In the genomic region with DNA sequence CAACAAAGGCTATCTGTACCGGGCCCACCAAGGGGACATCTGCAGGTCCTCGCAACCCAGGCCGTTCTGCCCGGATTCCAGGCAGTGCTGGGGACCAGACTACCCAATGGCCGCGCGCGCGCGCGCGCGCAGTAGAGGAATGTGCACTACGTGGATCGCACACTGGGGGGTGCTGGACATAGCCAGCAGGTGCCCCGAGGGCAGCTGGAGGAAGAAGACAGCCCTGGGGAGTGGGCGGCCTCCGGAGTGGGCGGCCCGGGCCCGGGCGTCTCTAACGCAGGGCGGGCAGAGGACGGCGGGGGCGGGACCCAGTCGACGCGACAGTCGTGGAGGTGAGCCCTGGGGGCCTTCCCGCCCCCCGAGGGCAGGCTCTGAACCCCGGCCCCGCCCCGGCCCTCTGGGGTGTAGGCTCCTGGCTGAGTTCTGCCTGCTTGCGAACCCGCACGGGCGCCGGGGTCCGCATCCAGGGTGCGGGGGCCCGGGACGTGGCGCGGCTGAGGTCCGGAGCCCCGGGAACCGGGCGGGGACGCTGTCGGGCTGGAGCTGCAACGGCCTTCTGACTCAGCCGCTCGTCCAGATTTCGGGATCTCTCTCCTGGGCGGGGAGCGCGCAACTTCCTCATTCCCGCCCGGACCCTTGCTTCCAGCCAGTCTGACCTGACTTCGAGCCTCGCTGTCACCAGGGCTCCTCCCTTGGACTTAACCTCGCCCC, we compare ENCODE assay signal across 8 mouse cellular contexts. TPM values are rescaled to one million over a fixed set of nuclear protein-coding genes. Genes with fewer than 3 reads are reported as not detected.
DNase-seq lines count a peak whose midpoint lies in the region; ATAC-seq and TF ChIP-seq lines count a peak whose summit lies in the region.

A gene (plus strand): TSS at position 188 of the 711 bp plus-strand sequence.

- DNase-seq in forebrain, postnatal 0 days, result peak; percentile 86
- DNase-seq in heart, postnatal 36 days, result peak; percentile 86 to 89
- peak; percentile 63 to 64 for DNase-seq in layer of hippocampus, adult 8-10 months (ENCODE audit: low spot score in 2 of 2)
- peak; percentile 78 to 83 for DNase-seq in thymus, adult 18-20 months

- peak; percentile 39; the same call in 1 of the 2 replicates for TF ChIP-seq EP300 in ES-Bruce4 (IDR thresholded peaks at IDR 0.05; ENCODE audit: insufficient read depth, low read depth, low read length)

- H3K4me2 ChIP-seq in forebrain, postnatal 0 days (ENCODE audit: low read depth), result peak within 1 kb of the TSS; percentile 77
- peak within 1 kb of the TSS; percentile 69 for H3K4me2 ChIP-seq in lung, embryonic 15.5 days

- peak; percentile 96 for ATAC-seq in forebrain, postnatal 0 days
- ATAC-seq in lung, embryonic 15.5 days (ENCODE audit: borderline replicate concordance, extremely low read depth, low FRiP score, low TSS enrichment), result peak; percentile 97

- peak; percentile 27 for TF ChIP-seq CTCF in ES-Bruce4 (IDR thresholded peaks at IDR 0.05; ENCODE audit: low read depth, low read length)
- peak; percentile 70 for TF ChIP-seq CTCF in forebrain, postnatal 0 days (IDR thresholded peaks at IDR 0.05; ENCODE audit: low read depth)
- peak; percentile 74 for TF ChIP-seq CTCF in olfactory bulb, adult 2 months (IDR thresholded peaks at IDR 0.05; ENCODE audit: insufficient read depth, low read depth, low read length)

- TF ChIP-seq POLR2A in ES-Bruce4 (IDR thresholded peaks at IDR 0.05; ENCODE audit: insufficient read depth, low read length), result no peak
- peak; percentile 20; the same call in 1 of the 2 replicates for TF ChIP-seq POLR2A in olfactory bulb, adult 2 months (IDR thresholded peaks at IDR 0.05; ENCODE audit: insufficient read depth, low read depth, low read length)

- H3K4me3 ChIP-seq in ES-Bruce4 (ENCODE audit: low read depth, low read length), result peak within 1 kb of the TSS; percentile 78
- H3K4me3 ChIP-seq in brown adipose tissue, adult 24 weeks (ENCODE audit: insufficient read depth, low read depth, low read length), result peak within 1 kb of the TSS; percentile 71
- H3K4me3 ChIP-seq in forebrain, postnatal 0 days (ENCODE audit: low read depth, low read length), result peak within 1 kb of the TSS; percentile 62
- peak within 1 kb of the TSS; percentile 59 for H3K4me3 ChIP-seq in lung, embryonic 15.5 days
- peak within 1 kb of the TSS; percentile 59 for H3K4me3 ChIP-seq in olfactory bulb, adult 2 months (ENCODE audit: insufficient read depth, low read depth, low read length)

- WGBS in forebrain, postnatal 0 days, result 4% methylated on average over 61 of the region's 65 CpGs
- WGBS in lung, embryonic 15.5 days, result under 1% methylated on average over 64 of the region's 65 CpGs
- 2% methylated on average over 63 of the region's 65 CpGs for WGBS in olfactory bulb, adult 2 months

- intact Hi-C loops in heart, postnatal 36 days (cut with DNase I), result loop anchor here (2.0 kb wide), 2 partner anchors 23 to 65 kb away; a partner anchor contains a TSS

- H3K9me3 ChIP-seq in ES-Bruce4 (replicated peaks; ENCODE audit: control insufficient read depth, insufficient read depth, low read length, poor library complexity, severe bottlenecking), result no peaks in the 10 kb centered on the region
- H3K9me3 ChIP-seq in forebrain, postnatal 0 days (ENCODE audit: low read length), result no peaks in the 10 kb centered on the region
- H3K9me3 ChIP-seq in lung, embryonic 15.5 days, result no peaks in the 10 kb centered on the region

- peak within 1 kb of the TSS; percentile 65 for H3K9ac ChIP-seq in ES-Bruce4 (ENCODE audit: low read depth, poor library complexity, severe bottlenecking)
- H3K9ac ChIP-seq in forebrain, postnatal 0 days, result peak within 1 kb of the TSS; percentile 68
- peak within 1 kb of the TSS; percentile 54 for H3K9ac ChIP-seq in lung, embryonic 15.5 days

- no peaks in the 10 kb centered on the region for H3K4me1 ChIP-seq in ES-Bruce4 (ENCODE audit: control insufficient read depth, insufficient read depth, low read length)
- peaks cover 5% of the 10 kb centered on the region for H3K4me1 ChIP-seq in brown adipose tissue, adult 24 weeks (ENCODE audit: control insufficient read depth, insufficient read depth, insufficient read length, low read length)
- 0 out of 2 replicates have a peak, but pooled peaks cover 5% of the 10 kb centered on the region for H3K4me1 ChIP-seq in forebrain, postnatal 0 days (ENCODE audit: insufficient read depth)
- peaks cover 6% of the 10 kb centered on the region; the same call in 1 of the 2 replicates for H3K4me1 ChIP-seq in lung, embryonic 15.5 days
- H3K4me1 ChIP-seq in olfactory bulb, adult 2 months (ENCODE audit: control insufficient read depth, insufficient read depth, low read length), result peaks cover 7% of the 10 kb centered on the region

- H3K27me3 ChIP-seq in ES-Bruce4 (ENCODE audit: control insufficient read depth, insufficient read depth, low read length, poor library complexity, severe bottlenecking), result no peaks in the 10 kb centered on the region
- H3K27me3 ChIP-seq in forebrain, postnatal 0 days (ENCODE audit: insufficient read depth, low read length), result peaks cover 4% of the 10 kb centered on the region
- H3K27me3 ChIP-seq in lung, embryonic 15.5 days, result no peaks in the 10 kb centered on the region

- H3K27ac ChIP-seq in ES-Bruce4 (ENCODE audit: insufficient read depth, low read length), result no peak within 1 kb of the TSS
- H3K27ac ChIP-seq in brown adipose tissue, adult 24 weeks (replicated peaks; ENCODE audit: low read depth, low read length), result peak within 1 kb of the TSS; percentile 60
- H3K27ac ChIP-seq in forebrain, postnatal 0 days (ENCODE audit: low read depth, low read length), result no peak within 1 kb of the TSS
- peak within 1 kb of the TSS; percentile 76 for H3K27ac ChIP-seq in lung, embryonic 15.5 days
- H3K27ac ChIP-seq in olfactory bulb, adult 2 months (ENCODE audit: insufficient read depth, low read depth, low read length), result no peak within 1 kb of the TSS

- no peaks in the 10 kb centered on the region for H3K36me3 ChIP-seq in ES-Bruce4 (ENCODE audit: control insufficient read depth, insufficient read depth, low read length, poor library complexity, severe bottlenecking)
- H3K36me3 ChIP-seq in forebrain, postnatal 0 days (ENCODE audit: insufficient read depth), result no peaks in the 10 kb centered on the region; the same call in 1 of the 2 replicates
- no peaks in the 10 kb centered on the region for H3K36me3 ChIP-seq in lung, embryonic 15.5 days

RNA-seq across cellular contexts. Expression of the gene that starts here (rescaled TPM):
- polyA plus RNA-seq in ES-Bruce4 (2011; ENCODE audit: insufficient read depth, insufficient read length, low read depth, missing spikeins), result 7.3 and 8.3 TPM in 2 replicates
- polyA plus RNA-seq in brown adipose tissue, adult 24 weeks (2012; ENCODE audit: insufficient read depth, insufficient read length, missing spikeins), result 2.2 and 5.9 TPM in 2 replicates
- 33.7 and 40.5 TPM in 2 replicates for total RNA-seq in forebrain, postnatal 0 days (2014; rRNA removed)
- 8.4 and 11.6 TPM in 2 replicates for polyA plus RNA-seq in forebrain, postnatal 0 days (2015; fragmentation: Nextera tagmentation; extraction: Ambion mirVana)
- total RNA-seq in heart, postnatal 36 days (2021), result 1 to 10 TPM; 6.3 to 6.5 TPM
- 10 to 100 TPM; 18.2 to 23.4 (median 20.2) TPM for total RNA-seq in layer of hippocampus, adult 8-10 months (2022)
- polyA plus RNA-seq in lung, embryonic 15.5 days (2015; fragmentation: Nextera tagmentation; extraction: Ambion mirVana), result 8.6 and 8.9 TPM in 2 replicates
- polyA plus RNA-seq in olfactory bulb, adult 2 months (2012; ENCODE audit: insufficient read depth, insufficient read length, low replicate concordance, missing spikeins), result not detected in 2 replicates

Comparison
In these comparisons a context has a peak if more than half of its experiments do, and no peak if none do; other contexts are left out.
1. H3K27ac ChIP-seq: peak in brown adipose tissue, adult 24 weeks (single experiment) and lung, embryonic 15.5 days (single experiment); none in ES-Bruce4 (single experiment), forebrain, postnatal 0 days (single experiment) and olfactory bulb, adult 2 months (single experiment).
2. Peak in every context shown above with its lines, with median percentiles within 50 percentile points of each other: H3K4me3 ChIP-seq, H3K9ac ChIP-seq, CTCF ChIP-seq and DNase-seq.